Mouse (Mus musculus): ENCODE data around the gene Wrb.

Wrb gene

DNA sequence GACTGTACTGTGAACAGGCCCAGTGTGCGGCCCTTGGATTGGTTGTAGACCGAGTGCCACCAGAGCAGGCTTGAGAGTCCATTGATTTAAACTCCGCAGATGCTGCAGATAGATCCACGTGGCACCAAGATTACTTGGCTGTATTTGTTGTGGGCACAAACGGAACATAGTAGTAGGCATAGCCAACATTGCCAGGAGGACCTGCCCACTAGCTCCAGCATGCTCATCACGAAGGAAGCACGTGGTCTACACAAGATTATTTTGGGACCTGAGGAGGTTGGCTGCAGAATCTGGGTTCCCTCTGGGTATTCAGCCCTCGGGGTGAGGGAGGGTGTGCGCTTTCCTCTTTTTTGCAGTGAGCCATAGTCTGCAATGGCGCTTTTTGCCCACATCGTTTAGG is 12.0 kb downstream of the Wrb start:
- CTCF ChIA-PET: interaction anchor here (0.6 to 0.7 kb wide), 2 partner anchors 103 to 509 kb away, joined by 3 read pairs; no protein-coding TSS in a partner anchor

DNA sequence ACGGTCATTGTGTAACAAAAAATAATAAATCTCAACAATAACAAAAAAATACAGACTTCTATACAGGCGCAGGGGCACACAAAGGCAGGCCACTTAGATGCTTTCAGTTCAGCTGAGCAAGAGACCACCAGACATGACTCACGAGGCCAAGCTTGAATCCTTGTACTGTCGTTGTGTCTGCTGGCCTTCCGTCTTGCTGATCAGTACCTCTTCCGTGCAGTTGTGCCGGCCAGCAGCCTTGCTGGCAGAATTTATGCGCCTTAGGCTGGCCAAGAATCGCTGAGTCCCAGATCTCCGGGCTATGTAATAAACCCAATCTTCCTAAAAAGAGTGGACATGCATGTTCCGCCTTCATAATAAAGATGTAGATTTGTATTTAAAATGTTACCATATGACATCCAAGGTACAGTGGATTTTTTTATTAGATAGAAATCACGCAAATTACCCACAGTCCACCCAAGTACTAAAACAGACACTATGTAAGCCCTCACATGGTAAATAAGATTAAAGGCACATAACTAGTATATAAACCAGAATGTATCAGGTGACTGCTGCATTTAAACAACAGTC is 13.4 kb downstream of the Wrb start:
- CTCF ChIA-PET: no interaction called here

DNA sequence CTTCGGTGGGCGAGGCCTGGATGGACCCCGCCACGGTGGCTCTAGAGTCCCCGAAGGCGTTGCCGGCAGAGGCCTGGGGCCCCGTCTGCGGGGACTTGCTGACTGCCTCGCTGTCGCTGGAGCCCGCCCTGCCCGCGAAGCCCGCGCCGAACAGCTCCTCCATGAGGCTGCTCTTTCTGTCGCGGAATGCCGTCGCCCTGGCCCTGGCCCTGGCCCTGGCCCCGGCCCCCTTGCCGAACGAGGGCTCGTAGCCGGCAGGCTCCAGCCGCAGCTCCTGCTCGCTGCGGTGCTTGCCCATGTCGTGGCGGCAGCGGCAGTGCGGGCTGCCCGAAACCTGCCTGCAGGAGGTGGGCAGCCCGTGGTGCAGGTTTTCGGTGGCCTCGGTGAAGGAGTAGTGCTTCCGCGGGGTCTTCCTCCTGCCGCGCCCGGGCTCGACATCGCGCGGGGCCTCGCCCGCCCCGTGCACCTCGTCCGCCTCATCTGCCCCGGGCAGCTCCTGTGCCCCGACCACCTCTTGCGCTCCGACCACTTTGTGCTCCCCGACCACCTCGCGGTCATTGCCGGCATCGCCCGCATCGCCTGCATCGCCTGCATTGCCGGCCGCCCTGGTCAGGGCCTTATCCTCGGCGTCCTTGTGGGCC is 14.0 kb downstream of the Wrb start:
- CTCF ChIA-PET: interaction anchor here (0.6 kb wide), 1 partner anchor 71 kb away, joined by 9 read pairs; no protein-coding TSS in a partner anchor

DNA sequence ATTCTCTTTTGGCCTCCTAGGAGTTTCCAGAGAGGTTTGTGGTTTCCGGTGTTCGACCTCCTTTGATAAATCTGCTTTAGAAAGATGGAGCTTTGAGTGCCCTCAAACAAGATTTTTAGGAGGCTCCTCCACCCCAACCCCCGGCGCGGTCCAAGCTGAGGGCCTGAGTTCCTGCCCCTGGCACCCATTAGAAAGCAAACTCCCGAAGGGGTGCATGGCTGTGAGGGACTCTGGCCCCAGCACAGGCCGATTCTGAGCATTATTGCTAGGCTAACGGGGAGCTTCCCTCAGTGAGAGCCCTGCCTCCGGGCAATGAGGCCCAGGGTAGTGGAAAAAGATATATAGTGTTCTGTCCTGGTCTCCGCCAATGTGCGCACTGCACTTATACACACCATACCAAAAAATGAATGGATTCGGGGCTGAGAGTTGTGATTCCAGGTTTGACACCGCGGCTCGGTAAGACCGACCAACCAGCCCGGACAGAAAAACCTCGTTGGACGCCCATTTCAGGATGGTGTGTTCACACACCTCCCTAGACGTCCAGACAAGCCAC is 14.7 kb downstream of the Wrb start:
- CTCF ChIA-PET: interaction anchor here (0.6 kb wide), 1 partner anchor 71 kb away, joined by 9 read pairs; no protein-coding TSS in a partner anchor

DNA sequence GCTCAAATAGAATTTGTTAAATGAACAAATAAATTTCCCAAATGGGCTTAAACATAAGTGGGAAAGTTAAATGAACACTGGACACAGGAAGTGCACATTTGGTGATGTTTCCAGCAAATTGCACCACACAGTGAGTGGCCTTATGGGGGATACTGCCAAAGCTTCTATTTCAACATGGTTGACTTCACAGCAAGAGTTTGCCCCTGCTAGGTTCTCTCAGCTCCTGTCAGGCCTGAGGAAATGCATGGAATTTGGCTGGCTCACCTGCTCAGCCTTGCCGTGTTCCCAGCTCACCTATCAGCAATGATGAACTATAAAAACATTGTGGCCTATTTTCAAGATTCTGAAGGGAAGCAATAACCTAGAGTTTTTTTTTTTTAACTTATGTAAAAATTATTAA is 15.7 kb downstream of the Wrb start:
- CTCF ChIA-PET: no interaction called here

DNA sequence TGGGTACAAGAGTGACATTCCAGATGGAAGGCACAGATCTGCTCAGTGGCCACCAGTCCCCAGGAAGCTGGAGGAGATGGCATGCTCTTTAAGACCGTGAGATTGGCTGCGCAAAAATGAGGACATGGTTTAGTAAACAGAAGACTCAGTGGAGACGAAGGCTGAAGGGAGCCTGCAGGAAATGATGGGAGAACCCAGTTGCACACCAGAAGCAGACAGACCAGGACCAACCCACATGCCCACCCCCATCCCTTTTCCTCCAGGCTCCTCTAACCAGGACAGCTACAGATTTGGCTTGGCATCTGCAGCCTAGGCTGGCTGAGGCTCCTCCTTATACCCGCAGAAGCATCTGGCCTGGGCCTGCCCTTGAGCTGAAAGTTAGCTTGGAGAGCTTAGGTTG is 16.1 kb downstream of the Wrb start:
- CTCF ChIA-PET: interaction anchor here (0.6 kb wide), 1 partner anchor 12 kb away, joined by 4 read pairs; no protein-coding TSS in a partner anchor

DNA sequence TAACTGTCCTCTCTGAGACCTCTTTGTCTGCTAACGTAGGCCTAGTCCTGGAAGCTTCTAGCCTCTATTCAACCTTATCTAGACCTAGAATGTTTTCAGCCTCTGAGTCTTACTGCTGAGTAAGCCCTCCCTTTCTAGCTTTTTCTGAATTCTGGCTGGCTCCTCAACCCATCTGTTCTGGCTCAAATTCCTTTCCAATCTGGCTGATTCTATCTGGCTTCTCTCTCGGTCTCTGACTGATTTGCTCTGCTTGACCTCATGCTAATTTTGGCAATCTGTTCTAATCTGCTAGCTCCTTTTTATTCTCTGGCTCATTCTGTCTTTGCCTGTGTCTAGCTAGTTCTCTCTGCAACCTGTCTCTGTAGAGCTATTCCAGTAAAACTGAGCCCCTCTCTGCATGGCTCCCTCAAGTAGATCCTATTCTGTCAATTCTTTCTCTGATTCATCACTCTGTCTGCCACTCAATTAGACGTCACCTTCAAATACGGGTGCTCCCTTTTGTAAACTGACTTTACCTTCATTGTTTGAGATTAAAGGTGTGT is 20.6 kb downstream of the Wrb start:
- CTCF ChIA-PET: no interaction called here

DNA sequence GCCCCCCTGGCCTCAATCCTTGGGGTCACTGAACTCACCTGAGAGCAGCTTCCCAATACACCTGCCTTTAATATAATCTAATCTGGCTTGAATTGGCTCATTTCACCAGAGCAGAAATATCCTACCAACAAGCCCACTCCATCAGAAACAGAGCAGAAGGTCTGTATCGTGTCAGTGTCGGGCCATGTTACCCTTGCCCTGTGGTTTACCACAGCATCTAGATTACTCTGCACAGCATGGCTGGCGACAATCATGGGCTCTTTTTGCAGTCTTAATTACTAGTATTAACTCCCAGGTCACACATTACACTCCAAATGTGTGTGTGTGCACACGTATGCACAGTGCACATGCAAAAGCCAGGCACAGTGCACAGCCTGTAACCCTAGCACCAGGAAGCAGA is 23.6 kb downstream of the Wrb start:
- CTCF ChIA-PET: no interaction called here

DNA sequence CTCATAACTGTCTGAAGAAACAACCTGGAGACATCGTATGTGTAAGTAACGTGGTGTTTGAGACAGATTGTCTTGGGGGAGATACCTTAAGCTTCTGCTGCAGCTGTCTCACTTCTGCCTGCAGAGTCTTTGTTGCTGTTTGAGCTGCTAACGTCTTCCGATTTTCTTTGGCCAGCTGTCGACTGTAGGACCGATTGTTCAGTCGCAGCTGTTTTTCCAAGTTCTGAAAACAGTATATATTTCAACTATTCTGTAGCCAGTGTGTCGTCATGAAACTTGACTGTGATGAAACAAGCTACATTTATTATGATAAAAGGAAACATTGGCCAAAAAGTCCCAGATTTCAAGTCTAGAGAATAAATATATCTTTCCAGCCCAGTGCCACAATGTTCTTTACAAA is 28.4 kb downstream of the Wrb start:
- CTCF ChIA-PET: no interaction called here

DNA sequence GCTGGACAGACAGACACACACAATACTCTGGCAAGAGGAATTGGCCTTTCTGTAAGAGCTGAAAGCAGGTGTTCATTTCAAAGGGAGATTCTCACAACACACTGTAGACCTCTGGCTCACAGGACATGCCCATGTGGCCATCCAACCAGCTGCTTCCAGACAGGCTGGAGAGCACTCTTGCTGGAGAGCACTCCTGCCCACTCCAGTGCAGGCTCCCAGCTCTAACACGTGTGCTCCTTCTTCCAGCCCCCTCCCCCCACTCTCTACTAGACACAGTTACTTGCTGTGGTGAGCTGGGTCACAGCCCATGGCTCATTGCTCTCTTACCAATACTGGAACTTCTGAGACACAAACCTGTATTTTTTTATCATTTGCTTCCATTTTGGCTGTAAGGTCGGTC is 30.2 kb downstream of the Wrb start:
- CTCF ChIA-PET: no interaction called here

DNA sequence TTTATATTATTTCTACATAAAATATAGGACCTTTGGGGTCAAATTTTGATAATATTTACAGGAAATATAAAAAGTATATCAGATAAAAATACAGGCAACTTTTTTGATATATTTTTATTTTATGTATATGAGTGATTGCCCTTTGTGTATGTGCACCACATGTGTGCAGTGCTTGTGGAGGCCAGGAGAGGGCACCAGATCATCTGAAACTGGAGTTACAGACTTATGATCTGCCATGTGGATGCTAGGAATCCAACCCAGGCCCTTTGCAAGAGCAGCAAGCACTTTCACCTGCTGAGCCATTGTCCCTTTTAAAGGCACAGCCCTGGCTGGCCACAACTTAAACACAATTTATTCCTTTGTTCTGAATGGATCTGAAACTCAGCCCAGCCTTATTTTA is 33.9 kb downstream of the Wrb start:
- CTCF ChIA-PET: no interaction called here

DNA sequence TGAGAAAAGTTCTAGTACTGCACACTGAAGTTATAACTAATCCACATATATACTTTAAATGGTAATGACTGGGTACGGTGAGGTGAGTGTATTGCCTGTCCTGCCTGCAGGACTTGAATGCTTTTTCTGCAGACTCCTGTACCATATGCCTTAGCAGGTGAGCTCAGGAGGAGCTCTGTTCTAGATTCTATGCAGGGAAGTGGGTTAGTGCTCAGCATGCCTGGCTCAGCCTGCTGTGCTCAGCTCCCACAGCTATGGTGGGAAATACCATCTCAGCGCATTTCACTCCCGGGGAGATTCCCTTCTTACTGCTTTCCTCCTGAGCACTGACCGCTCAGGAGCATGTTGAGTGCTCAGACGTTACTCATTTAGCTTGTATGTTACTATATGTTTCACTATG is 42.4 kb downstream of the Wrb start:
- CTCF ChIA-PET: no interaction called here

DNA sequence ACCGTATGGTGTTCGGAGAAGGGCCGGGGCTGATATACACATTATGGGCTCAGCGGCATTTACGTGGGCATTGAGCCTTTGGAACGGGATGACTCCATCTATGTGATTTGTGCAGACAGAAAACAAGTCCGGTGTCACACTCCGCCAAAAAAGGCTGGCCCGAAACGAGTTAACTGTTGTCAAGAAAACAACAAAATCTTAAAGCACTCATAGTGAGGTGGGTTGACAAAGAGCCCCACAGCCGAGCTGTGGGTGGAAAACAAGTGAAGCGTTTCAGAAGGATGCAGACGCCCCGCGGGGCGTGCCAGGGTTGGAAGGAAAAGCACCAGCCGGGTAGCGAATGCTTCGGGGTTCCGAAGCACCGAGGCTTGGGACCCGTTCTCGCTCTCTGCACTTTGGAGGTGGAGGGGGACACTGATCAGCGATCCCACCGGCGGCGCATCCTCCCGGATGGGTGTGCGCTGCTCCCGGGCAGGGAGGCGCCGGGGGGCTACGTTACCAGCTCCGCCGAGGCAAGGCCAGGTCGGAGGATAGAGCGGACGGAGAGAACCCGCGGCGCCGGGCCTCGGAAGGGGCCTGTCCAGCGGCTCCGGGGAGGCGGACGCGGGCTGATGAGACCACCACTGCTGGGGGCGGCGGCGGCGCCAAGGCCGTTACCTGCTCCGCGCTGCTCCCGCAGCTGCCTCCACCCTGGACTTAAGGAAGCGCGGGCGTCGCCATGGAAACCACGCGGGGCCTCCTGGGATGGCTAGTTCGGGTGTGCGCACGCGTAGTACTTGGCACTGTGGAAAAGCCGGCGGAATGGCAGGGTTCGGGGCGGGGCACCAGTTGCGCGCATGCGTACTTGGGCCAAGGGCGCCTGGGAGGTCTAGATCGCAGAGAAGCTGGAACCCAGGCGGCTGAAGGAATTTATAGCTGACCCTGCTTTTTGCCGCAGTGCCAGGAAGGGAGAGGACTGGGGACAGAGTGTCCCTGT is 46.6 kb downstream of the Wrb start, which contains the start of gene Lca5l:
Gene Lca5l (minus strand): TSS at position 741 of the 976 bp plus-strand sequence.
- CTCF ChIA-PET: no interaction called here

DNA sequence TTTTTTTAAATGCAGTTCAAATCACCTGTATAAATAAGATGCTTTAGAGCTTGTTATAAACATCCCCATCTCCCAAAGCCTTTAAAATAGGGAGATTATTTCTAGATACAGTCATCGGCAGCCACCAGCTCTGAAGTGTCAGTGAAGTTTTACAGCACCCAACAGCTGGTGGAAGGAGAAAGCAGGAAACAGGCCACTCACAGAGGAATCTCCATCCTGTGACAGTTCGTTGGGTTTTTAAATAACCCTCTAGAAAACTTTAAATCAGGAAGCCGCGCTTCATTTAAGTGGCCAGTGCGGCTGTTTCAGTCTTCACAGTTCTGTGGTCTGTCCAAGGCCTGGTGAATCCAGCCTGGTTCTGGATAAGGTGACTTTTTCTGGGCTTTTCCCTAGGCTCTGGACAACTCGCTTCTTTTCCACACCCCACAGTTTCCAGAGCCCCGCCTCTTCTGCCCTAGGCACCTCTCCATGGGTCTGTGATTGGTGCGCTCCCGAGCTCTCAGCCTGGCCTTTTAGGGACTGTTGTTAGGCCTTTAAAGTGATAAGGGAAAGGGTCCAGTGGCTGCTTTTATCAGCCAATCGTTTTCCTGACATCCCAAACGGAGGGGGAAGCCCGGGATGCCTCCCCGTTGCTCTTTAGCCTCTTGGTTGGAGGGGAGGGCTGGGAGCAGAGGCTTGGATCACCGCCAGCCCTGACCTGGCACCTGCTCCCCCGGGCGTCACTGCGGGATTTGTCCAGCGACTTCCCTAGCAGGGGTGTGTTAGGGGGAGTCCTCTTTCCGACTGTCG is 54.9 kb downstream of the Wrb start, which contains the start of gene Sh3bgr:
Gene Sh3bgr (plus strand): TSS at position 538 of the 789 bp plus-strand sequence.
- CTCF ChIA-PET: no interaction called here

DNA sequence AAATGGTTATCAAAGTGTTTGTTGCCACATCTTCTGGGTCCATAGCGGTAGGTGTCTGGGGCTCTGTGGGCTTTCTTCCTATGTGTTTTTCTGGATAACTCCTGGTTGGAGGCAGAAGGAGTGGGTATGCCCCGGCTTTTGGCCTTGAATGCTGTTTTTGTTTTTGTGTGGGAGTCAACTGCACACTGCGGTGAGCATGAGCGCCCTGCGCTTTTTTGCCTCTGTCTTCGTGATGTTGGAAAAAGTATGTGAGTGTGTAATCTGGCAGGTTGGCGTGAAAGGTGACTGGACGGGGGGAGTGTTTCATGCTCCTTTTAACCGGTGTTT is 55.5 kb downstream of the Wrb start:
- CTCF ChIA-PET: no interaction called here

DNA sequence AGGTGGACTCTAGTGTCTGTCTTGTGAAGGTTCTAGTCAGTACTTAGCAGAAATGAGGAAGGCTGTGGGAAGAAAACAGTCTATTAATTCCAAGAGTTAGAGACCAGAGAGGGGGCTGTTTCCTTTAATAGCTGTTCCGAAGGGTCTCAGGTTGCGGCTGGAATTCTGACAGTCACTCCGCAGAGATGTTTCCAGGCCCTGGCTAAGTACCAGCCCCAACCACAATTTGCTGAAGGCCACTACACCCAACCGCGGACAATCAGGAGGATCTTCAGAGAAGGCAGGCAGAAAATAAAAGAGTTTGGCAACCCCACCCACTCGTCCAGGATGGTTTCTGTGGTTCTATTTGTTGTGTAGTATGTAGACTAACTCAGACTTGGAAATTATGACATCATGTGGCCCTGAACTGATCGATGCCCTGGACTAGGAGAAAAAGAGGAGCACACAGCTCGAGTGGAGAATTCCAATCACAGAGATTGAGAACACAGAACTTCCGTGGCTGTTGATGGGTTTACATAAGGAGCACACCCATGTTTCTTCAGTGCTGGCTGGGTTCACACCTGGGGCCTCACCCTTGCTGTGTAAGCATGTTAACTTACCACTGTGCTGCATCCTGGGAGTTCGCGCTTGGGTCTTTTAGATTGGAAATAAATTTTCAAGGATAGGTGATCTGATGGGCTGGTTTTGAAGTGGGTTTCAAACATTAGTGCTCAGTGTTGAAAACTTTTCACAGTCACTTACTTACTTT is 56.5 kb downstream of the Wrb start:
- CTCF ChIA-PET: no interaction called here
